Mouse (Mus musculus) heart, embryonic 11.5 days (tissue): ENCODE measurements around the gene Acss2. TPM values are rescaled to one million over a fixed set of nuclear protein-coding genes. Genes with fewer than 3 reads are reported as not detected.
A peak's percentile ranks its signal among the peaks of the same experiment; 100 is the strongest.

Experiments used
- ATAC-seq: fragments of 200-750 bp; cut with Nextera tagmentation; replicated peaks from 2 replicates; pipeline ENCODE4 v1.8.0; 2017; ENCODE audit warnings: moderate library complexity; ENCODE audit not compliant: insufficient number of reproducible peaks, low FRiP score, low TSS enrichment
- H3K27ac ChIP-seq: fragments of 300-500 bp; sonication (generic); 2 replicates; pipeline ENCODE4 v1.5.1; 2014; ENCODE audit warnings: mild to moderate bottlenecking, low read depth, low read length
- H3K27me3 ChIP-seq: fragments of 300-500 bp; sonication (generic); 2 replicates; pipeline ENCODE4 v1.6.1; 2014; ENCODE audit warnings: mild to moderate bottlenecking, low read length, mixed read lengths; ENCODE audit not compliant: control insufficient read depth, insufficient read depth
- H3K36me3 ChIP-seq: fragments of 300-500 bp; sonication (generic); 2 replicates; pipeline ENCODE4 v1.6.1; 2014; ENCODE audit warnings: mild to moderate bottlenecking, low read length, moderate library complexity, mixed read lengths; ENCODE audit not compliant: control insufficient read depth, insufficient read depth
- H3K4me1 ChIP-seq: fragments of 300-500 bp; sonication (generic); 2 replicates; pipeline ENCODE4 v1.6.1; 2014; ENCODE audit warnings: low read length; ENCODE audit not compliant: control insufficient read depth, insufficient read depth
- H3K4me2 ChIP-seq: fragments of 300-500 bp; sonication (generic); 2 replicates; pipeline ENCODE4 v1.6.1; 2014; ENCODE audit warnings: mild to moderate bottlenecking, moderate library complexity
- H3K4me3 ChIP-seq: fragments of 300-500 bp; sonication (generic); 2 replicates; pipeline ENCODE4 v1.5.1; 2014; ENCODE audit warnings: low read depth, low read length
- H3K9ac ChIP-seq: fragments of 300-500 bp; sonication (generic); 2 replicates; pipeline ENCODE4 v1.6.1; 2014; ENCODE audit warnings: mild to moderate bottlenecking, low read depth, low read length, moderate library complexity
- H3K9me3 ChIP-seq: fragments of 300-500 bp; sonication (generic); replicated peaks from 2 replicates; pipeline ENCODE4 v1.6.1; 2016; ENCODE audit warnings: low read length; ENCODE audit not compliant: control insufficient read depth
- whole genome bisulfite sequencing: fragments of 180-500 bp; shearing (Covaris S2); extraction: QIAGEN DNeasy Blood & Tissue Kit; methylation state at CpG from one replicate; pipeline ENCODE4 v1.1.7; 2014; ENCODE audit not compliant: insufficient replicate concordance; 5-methylcytosine and 5-hydroxymethylcytosine counted together
- polyA plus RNA-seq: library from polyadenylated mRNA; unstranded; fragments of >200 nt; fragmentation: Nextera tagmentation; extraction: Ambion mirVana; gene quantifications from 2 replicates; pipeline ENCODE4 v1.2.1, GENCODE M21; 2014

Acss2 gene
- 11.5 and 12.9 TPM in 2 replicates for polyA plus RNA-seq

- Histone ChIP-seq H3K4me2 (peak within 1 kb of the TSS; percentile 95), H3K9ac (peak within 1 kb of the TSS; percentile 79), H3K27me3 (peaks cover 16% of the 10 kb centered on the region), H3K36me3 (no peaks in the 10 kb centered on the region), H3K4me3 (peak within 1 kb of the TSS; percentile 79), H3K27ac (peak within 1 kb of the TSS; percentile 54; the same call in 1 of the 2 replicates), H3K4me1 (peaks cover 9% of the 10 kb centered on the region), H3K9me3 (no peaks in the 10 kb centered on the region)
- 4% methylated on average over 70 of the region's 70 CpGs for WGBS
- peak; percentile 99 for ATAC-seq
Measured at GRCm38 (mm10) chr2:155517455-155518423, at the start of gene Acss2, which contains the start of gene Ggt7. Gene Acss2 (plus strand): TSS chr2:155517948. Gene Ggt7 (minus strand): TSS chr2:155518237.

DNA sequence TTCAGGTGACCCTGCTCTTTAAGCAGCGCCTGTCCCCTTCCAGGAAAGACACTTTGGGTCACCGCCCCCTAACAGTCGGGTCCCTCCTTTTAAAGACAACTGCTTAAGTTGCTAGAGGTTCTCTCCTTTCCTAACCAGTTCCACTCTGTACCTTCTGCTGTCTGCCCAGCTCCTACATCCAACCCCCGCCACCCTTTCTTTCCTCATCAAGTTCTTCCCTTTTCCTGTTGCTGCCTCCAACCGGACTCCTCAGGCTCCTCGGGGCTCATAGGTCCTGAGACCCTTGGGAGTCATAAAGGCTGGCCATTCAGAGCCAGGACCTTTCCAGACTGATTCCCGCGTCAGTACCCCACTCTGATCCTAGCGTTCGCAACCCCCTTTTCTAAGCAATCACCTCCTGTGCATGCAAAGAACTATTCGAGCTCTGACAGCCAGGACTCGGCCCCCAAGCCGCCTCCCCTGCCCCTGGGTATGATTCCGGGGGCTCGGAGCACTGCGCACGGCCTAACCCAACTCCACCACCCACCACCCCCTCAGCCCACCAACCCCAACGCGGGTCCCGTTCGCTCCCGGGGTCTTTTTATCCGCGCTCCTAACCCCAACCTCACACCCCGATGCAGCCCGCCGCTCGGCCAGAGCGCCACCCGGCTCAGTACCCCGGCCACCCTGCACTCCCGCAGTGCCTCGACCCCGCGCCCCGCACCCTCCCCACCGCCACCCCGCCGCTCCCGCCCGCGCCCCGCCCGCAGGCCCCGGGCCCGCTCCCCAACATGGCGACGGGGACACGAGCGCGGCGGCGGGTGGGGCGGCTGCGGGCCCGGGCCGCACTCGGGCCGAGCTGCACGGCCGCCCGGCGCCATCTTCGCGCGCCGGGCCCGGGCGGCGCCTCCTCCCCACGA, 44.8 kb upstream of the Acss2 start:
- H3K27me3 ChIP-seq = no peaks in the 10 kb centered on the region
- peak overlapping the region; percentile 95 for H3K9ac ChIP-seq
- peak; percentile 69 for ATAC-seq
- under 1% methylated on average over 41 of the region's 71 CpGs for WGBS
- peak overlapping the region; percentile 97 for H3K4me3 ChIP-seq
- H3K4me1 ChIP-seq = peaks cover 11% of the 10 kb centered on the region; the same call in 1 of the 2 replicates
- H3K4me2 ChIP-seq = peak overlapping the region; percentile 88
- no peaks in the 10 kb centered on the region for H3K36me3 ChIP-seq
- no peaks in the 10 kb centered on the region for H3K9me3 ChIP-seq
- H3K27ac ChIP-seq = peak overlapping the region; percentile 93

GRCm38 (mm10) chr2:155473570-155474088, 44.1 kb upstream of the Acss2 start, which contains the start of gene Ncoa6:
Gene Ncoa6 (minus strand): TSS chr2:155473894.
- H3K36me3 ChIP-seq = no peaks in the 10 kb centered on the region
- H3K27me3 ChIP-seq = no peaks in the 10 kb centered on the region
- WGBS = under 1% methylated on average over 37 of the region's 72 CpGs
- peak within 1 kb of the TSS; percentile 93 for H3K27ac ChIP-seq
- H3K4me2 ChIP-seq = peak within 1 kb of the TSS; percentile 88
- peak within 1 kb of the TSS; percentile 97 for H3K4me3 ChIP-seq
- peaks cover 11% of the 10 kb centered on the region; the same call in 1 of the 2 replicates for H3K4me1 ChIP-seq
- peak; percentile 71 for ATAC-seq
- no peaks in the 10 kb centered on the region for H3K9me3 ChIP-seq
- peak within 1 kb of the TSS; percentile 95 for H3K9ac ChIP-seq

- Histone ChIP-seq H3K4me1 (no peaks in the 10 kb centered on the region), H3K4me3 (no peak overlapping the region), H3K27ac (no peak overlapping the region), H3K36me3 (no peaks in the 10 kb centered on the region), H3K9me3 (no peaks in the 10 kb centered on the region), H3K27me3 (no peaks in the 10 kb centered on the region), H3K9ac (no peak overlapping the region), H3K4me2 (no peak overlapping the region)
- WGBS = 43% methylated on average over 3 of the region's 3 CpGs
- no peak for ATAC-seq
Measured at GRCm38 (mm10) chr2:155482021-155482420, 35.7 kb upstream of the Acss2 start.

GRCm38 (mm10) chr2:155490998-155491397, 26.8 kb upstream of the Acss2 start:
- no peak overlapping the region for H3K9ac ChIP-seq
- H3K4me2 ChIP-seq = no peak overlapping the region
- WGBS = 86% methylated on average over 6 of the region's 6 CpGs
- no peak for ATAC-seq
- no peaks in the 10 kb centered on the region for H3K9me3 ChIP-seq
- H3K36me3 ChIP-seq = no peaks in the 10 kb centered on the region
- no peak overlapping the region for H3K27ac ChIP-seq
- no peaks in the 10 kb centered on the region for H3K27me3 ChIP-seq
- no peak overlapping the region for H3K4me3 ChIP-seq
- H3K4me1 ChIP-seq = no peaks in the 10 kb centered on the region

DNA sequence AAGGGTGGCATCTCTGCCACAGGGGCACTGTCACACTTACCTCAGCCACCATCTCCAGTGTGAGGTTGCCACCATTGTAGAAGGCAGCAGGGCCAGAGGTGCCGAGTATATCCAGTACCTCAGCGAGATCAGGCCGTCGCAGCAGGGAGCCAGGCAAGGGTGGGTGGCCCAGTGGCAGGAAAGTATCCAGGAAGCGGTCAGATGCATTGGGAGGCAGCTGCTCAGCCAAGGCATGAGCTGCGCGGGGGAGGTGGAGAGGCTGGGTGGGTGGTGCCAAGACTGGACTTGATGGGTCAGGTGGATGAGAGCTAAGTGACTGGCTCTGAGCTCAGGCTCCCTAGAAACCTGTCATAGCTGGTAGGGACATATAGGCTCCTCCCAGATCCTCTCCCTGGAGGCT, 15.2 kb upstream of the Acss2 start:
- Histone ChIP-seq H3K9me3 (no peaks in the 10 kb centered on the region), H3K36me3 (no peaks in the 10 kb centered on the region), H3K4me2 (no peak overlapping the region), H3K9ac (no peak overlapping the region), H3K27me3 (no peaks in the 10 kb centered on the region), H3K4me3 (no peak overlapping the region), H3K27ac (no peak overlapping the region), H3K4me1 (peaks cover 5% of the 10 kb centered on the region; the same call in 1 of the 2 replicates)
- 69% methylated on average over 7 of the region's 7 CpGs for WGBS
- no peak for ATAC-seq

DNA sequence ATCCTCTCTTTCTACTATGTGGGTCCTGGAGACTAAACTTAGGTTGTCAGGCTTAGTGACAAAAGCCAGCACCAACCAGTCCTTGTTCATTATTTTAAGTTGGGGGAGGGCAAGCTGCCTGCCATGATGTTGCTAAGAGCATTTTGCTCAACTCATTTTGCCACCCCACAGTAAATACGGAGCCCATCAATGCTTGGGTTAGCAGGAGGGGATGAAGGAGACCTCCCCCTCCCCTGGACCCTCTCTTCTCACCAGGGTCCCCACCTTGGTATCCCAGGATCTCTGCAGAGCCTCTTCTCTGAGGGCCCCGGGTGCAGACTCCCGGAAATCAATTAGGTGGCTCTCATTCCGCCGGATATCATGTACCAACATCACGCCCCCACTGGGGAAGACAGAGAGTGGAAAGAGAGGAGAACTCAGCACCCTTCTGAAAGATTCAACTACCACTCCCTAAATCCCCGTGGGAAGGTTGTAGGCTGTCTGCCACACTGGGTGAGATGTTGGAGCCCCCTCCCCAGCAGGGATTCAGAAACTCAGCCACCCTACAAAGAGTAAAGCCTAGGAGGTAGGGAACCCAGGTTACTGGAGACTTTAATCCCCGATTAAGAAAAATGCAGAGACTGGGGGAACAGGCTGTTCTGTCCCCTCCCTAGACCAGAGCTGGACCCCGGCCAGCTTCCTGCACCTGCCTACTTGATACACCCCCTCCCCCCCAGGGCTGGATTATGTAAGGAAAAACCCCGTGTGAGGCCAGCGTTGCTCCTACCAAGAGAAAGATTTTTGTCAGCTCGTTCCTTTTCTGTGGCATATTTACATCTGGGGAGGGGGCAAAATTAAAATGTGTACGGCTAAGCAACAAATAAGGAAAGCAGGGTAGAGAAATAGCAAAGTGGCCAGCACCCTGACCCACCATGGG, 13.1 kb upstream of the Acss2 start:
- no peaks in the 10 kb centered on the region for H3K27me3 ChIP-seq
- peaks cover 5% of the 10 kb centered on the region; the same call in 1 of the 2 replicates for H3K4me1 ChIP-seq
- no peaks in the 10 kb centered on the region for H3K9me3 ChIP-seq
- no peaks in the 10 kb centered on the region for H3K36me3 ChIP-seq
- H3K4me2 ChIP-seq = no peak overlapping the region
- ATAC-seq = no peak
- no peak overlapping the region for H3K27ac ChIP-seq
- no peak overlapping the region for H3K9ac ChIP-seq
- H3K4me3 ChIP-seq = no peak overlapping the region
- 63% methylated on average over 13 of the region's 13 CpGs for WGBS
